Mouse (Mus musculus) intestine, embryonic 14.5 days (tissue): Measurements from ENCODE around the gene Tle6. TPM values are rescaled to one million over a fixed set of nuclear protein-coding genes. Genes with fewer than 3 reads are reported as not detected.

Experiments used
- ATAC-seq: fragments of 200-750 bp; cut with Nextera tagmentation; replicated peaks from 2 replicates; pipeline ENCODE4 v1.8.0; 2017; ENCODE audit warnings: low read depth, moderate number of reproducible peaks, moderate TSS enrichment, moderate library complexity; ENCODE audit not compliant: low FRiP score, low TSS enrichment
- DNase-seq: peaks from one replicate; pipeline ENCODE4 v3.0.0-alpha.2; 2018; ENCODE audit warnings: low spot score
- H3K27ac ChIP-seq: fragments of 300-500 bp; sonication (generic); 2 replicates; pipeline ENCODE4 v1.5.1; 2014; ENCODE audit warnings: low read depth, mild to moderate bottlenecking, control low read depth
- H3K27me3 ChIP-seq: fragments of 300-500 bp; sonication (generic); replicated peaks from 2 replicates; pipeline ENCODE4 v1.6.1; 2014; ENCODE audit warnings: low read length, control low read depth; ENCODE audit not compliant: control insufficient read depth, insufficient read depth
- H3K36me3 ChIP-seq: fragments of 300-500 bp; sonication (generic); 2 replicates; pipeline ENCODE4 v1.6.1; 2014; ENCODE audit warnings: low read length, control low read depth; ENCODE audit not compliant: control insufficient read depth, insufficient read depth
- H3K4me1 ChIP-seq: fragments of 300-500 bp; sonication (generic); replicated peaks from 2 replicates; pipeline ENCODE4 v1.6.1; 2014; ENCODE audit warnings: low read length, control low read depth, mixed read lengths; ENCODE audit not compliant: control insufficient read depth, insufficient read depth
- H3K4me2 ChIP-seq: fragments of 300-500 bp; sonication (generic); 2 replicates; pipeline ENCODE4 v1.6.1; 2014; ENCODE audit warnings: low read length
- H3K4me3 ChIP-seq: fragments of 300-500 bp; sonication (generic); 2 replicates; pipeline ENCODE4 v1.5.1; 2014; ENCODE audit warnings: low read depth, low read length, control low read depth, mixed read lengths
- H3K9ac ChIP-seq: fragments of 300-500 bp; sonication (generic); 2 replicates; pipeline ENCODE4 v1.6.1; 2014; ENCODE audit warnings: mild to moderate bottlenecking, low read length
- H3K9me3 ChIP-seq: fragments of 300-500 bp; sonication (generic); 2 replicates; pipeline ENCODE4 v1.6.1; 2016; ENCODE audit warnings: low read length, control low read depth; ENCODE audit not compliant: control insufficient read depth
- WGBS: fragments of 180-500 bp; shearing (Covaris S2); extraction: QIAGEN DNeasy Blood & Tissue Kit; methylation state at CpG from one replicate; pipeline ENCODE4 v1.1.7; 2014; 5-methylcytosine and 5-hydroxymethylcytosine counted together
- polyA plus RNA-seq: library from polyadenylated mRNA; unstranded; fragments of >200 nt; fragmentation: Nextera tagmentation; extraction: Ambion mirVana; gene quantifications from 2 replicates; pipeline ENCODE4 v1.2.1, GENCODE M21; 2014

Tle6 gene
- polyA plus RNA-seq, 1 experiment from 2014 or later = 21.3 TPM

- DNase-seq (no peak), ATAC-seq (no peak)
- peak overlapping the region; percentile 13; the same call in 1 of the 2 replicates for H3K4me2 ChIP-seq
- peaks cover 4% of the 10 kb centered on the region; the same call in 1 of the 2 replicates for H3K36me3 ChIP-seq
- 83% methylated on average over 13 of the region's 13 CpGs for WGBS
- peak overlapping the region; percentile 80 for H3K27ac ChIP-seq
- H3K4me3 ChIP-seq = no peak overlapping the region
- H3K27me3 ChIP-seq = no peaks in the 10 kb centered on the region
- H3K9ac ChIP-seq = no peak overlapping the region
- H3K9me3 ChIP-seq = no peaks in the 10 kb centered on the region
- peaks cover 34% of the 10 kb centered on the region for H3K4me1 ChIP-seq
Observed at GRCm38 (mm10) chr10:81546788-81547571, 53.9 kb downstream of the Tle6 start.

GRCm38 (mm10) chr10:81546332-81546731, 54.5 kb downstream of the Tle6 start:
- Histone ChIP-seq H3K4me2 (peak overlapping the region; percentile 46; the same call in 1 of the 2 replicates), H3K27ac (peak overlapping the region; percentile 83), H3K4me3 (no peak overlapping the region), H3K36me3 (peaks cover 4% of the 10 kb centered on the region; the same call in 1 of the 2 replicates), H3K27me3 (no peaks in the 10 kb centered on the region), H3K9ac (no peak overlapping the region), H3K4me1 (peaks cover 39% of the 10 kb centered on the region), H3K9me3 (no peaks in the 10 kb centered on the region)
- ATAC-seq (peak; percentile 33), DNase-seq (peak; percentile 76)
- WGBS = 59% methylated on average over 5 of the region's 5 CpGs

DNA sequence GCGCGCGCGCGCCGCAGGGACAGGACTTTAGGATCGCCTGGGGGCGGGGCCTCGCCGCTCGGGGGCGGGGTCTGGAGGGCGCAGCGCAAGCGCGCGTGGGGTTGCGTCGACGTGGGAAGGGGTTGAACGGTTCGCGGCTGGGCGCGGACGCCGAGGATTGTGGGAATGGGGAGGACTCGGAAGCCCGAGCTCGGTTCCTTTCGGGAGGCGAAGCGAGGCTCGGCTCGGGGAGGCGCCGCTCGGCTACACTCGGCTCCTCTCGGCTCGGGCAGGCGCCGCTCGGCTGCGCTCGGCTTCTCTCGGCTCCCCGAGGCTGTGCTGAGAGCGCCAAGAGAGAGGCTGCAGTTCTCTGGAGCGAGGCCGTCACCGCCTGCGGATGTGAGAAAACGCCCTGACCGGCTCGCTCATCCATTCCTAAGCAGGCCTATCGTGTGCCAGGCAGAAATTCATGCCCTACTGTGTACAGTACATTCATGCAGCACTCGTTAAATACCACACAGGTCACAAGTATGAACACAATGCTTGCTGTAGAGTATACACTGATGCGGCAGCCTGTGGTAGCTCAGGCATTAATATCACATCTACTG, 55.6 kb downstream of the Tle6 start, which contains the start of gene Gna11:
Gene Gna11, minus strand, starts transcription at position 30 of the 587 bp plus-strand sequence.
- Histone ChIP-seq H3K27me3 (no peaks in the 10 kb centered on the region), H3K36me3 (peaks cover 6% of the 10 kb centered on the region; the same call in 1 of the 2 replicates), H3K4me2 (peak within 1 kb of the TSS; percentile 95), H3K9me3 (no peaks in the 10 kb centered on the region), H3K27ac (peak within 1 kb of the TSS; percentile 83), H3K4me3 (peak within 1 kb of the TSS; percentile 91), H3K9ac (peak within 1 kb of the TSS; percentile 90), H3K4me1 (peaks cover 39% of the 10 kb centered on the region)
- DNase-seq = peak; percentile 99
- peak; percentile 90 for ATAC-seq
- 1% methylated on average over 46 of the region's 59 CpGs for WGBS

- Histone ChIP-seq H3K4me3 (peak overlapping the region; percentile 91), H3K9ac (peak overlapping the region; percentile 90), H3K36me3 (peaks cover 10% of the 10 kb centered on the region; the same call in 1 of the 2 replicates), H3K4me2 (peak overlapping the region; percentile 95), H3K27ac (peak overlapping the region; percentile 70; the same call in 1 of the 2 replicates), H3K27me3 (no peaks in the 10 kb centered on the region), H3K4me1 (peaks cover 39% of the 10 kb centered on the region), H3K9me3 (no peaks in the 10 kb centered on the region)
- ATAC-seq (peak; percentile 41), DNase-seq (no peak)
- WGBS = under 1% methylated on average over 93 of the region's 93 CpGs
Observed at GRCm38 (mm10) chr10:81544296-81545160, 56.3 kb downstream of the Tle6 start.

DNA sequence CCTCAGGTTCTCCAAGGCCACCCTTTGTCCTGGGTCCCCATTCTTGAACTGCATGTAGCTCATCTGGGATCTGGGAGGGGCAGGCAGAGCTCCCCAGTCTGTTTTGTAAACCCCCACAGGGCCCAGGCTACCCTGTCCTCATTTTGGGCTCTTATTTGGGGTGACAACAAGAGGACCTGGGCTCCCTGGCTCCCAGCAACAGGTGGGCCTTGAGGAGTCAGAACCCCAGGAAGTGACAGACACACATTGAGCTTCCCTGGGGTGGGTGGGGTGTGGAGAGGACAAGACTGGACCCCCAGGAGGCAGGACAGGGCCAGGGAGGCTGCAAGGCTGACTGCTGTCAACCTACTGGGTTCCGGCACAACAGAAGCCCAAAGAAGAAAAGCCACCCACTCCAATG, 57.2 kb downstream of the Tle6 start:
- DNase-seq (no peak), ATAC-seq (no peak)
- 83% methylated on average over 1 of the region's 1 CpGs for WGBS
- Histone ChIP-seq H3K4me1 (peaks cover 36% of the 10 kb centered on the region), H3K9ac (peak overlapping the region; percentile 90), H3K27me3 (no peaks in the 10 kb centered on the region), H3K27ac (no peak overlapping the region), H3K9me3 (no peaks in the 10 kb centered on the region), H3K4me2 (peak overlapping the region; percentile 95), H3K36me3 (peaks cover 16% of the 10 kb centered on the region), H3K4me3 (peak overlapping the region; percentile 91)

GRCm38 (mm10) chr10:81542727-81543460, 58.0 kb downstream of the Tle6 start:
- Histone ChIP-seq H3K36me3 (peaks cover 20% of the 10 kb centered on the region), H3K9ac (peak overlapping the region; percentile 90), H3K4me3 (peak overlapping the region; percentile 91; the same call in 1 of the 2 replicates), H3K27me3 (no peaks in the 10 kb centered on the region), H3K27ac (no peak overlapping the region), H3K4me1 (peaks cover 36% of the 10 kb centered on the region), H3K9me3 (no peaks in the 10 kb centered on the region), H3K4me2 (peak overlapping the region; percentile 95)
- no peak for DNase-seq
- ATAC-seq = no peak
- WGBS = 64% methylated on average over 7 of the region's 7 CpGs

DNA sequence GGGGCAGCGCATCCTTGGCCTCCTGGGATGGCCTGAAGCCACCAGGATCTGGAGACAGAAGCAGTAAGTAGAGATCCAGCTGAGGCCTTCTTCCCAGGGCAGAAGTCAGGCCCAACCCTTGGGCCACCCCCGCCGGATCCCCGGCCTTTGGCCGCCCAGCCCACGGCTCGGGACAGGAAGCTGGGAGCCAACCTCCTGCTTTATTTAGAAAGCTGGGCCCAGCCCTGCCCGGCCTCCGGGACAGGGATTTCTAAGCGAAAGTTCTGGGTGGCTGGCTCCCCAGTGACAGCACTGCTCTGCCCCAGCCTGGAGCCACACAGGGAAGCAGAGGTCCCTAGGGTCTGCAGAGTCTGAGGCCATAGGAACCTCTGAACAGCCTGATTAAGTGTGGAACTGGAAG, 59.1 kb downstream of the Tle6 start:
- DNase-seq (no peak), ATAC-seq (no peak)
- no peak overlapping the region for H3K4me3 ChIP-seq
- H3K9me3 ChIP-seq = no peaks in the 10 kb centered on the region
- peak overlapping the region; percentile 23; the same call in 1 of the 2 replicates for H3K9ac ChIP-seq
- peak overlapping the region; percentile 95; the same call in 1 of the 2 replicates for H3K4me2 ChIP-seq
- no peaks in the 10 kb centered on the region for H3K27me3 ChIP-seq
- peaks cover 20% of the 10 kb centered on the region for H3K36me3 ChIP-seq
- 66% methylated on average over 10 of the region's 10 CpGs for WGBS
- no peak overlapping the region for H3K27ac ChIP-seq
- H3K4me1 ChIP-seq = peaks cover 36% of the 10 kb centered on the region
